Mouse (Mus musculus) ES-Bruce4 (cell line): Measurements from ENCODE around the gene Gm21973.

Experiments
- CTCF ChIP-seq: IDR thresholded peaks from one replicate; pipeline ENCODE4 v1.8.1; 2011; ENCODE audit warnings: low read depth, low read length
- POLR2A ChIP-seq: IDR thresholded peaks from one replicate; pipeline ENCODE4 v1.8.1; 2011; ENCODE audit warnings: low read length; ENCODE audit not compliant: insufficient read depth

DNA sequence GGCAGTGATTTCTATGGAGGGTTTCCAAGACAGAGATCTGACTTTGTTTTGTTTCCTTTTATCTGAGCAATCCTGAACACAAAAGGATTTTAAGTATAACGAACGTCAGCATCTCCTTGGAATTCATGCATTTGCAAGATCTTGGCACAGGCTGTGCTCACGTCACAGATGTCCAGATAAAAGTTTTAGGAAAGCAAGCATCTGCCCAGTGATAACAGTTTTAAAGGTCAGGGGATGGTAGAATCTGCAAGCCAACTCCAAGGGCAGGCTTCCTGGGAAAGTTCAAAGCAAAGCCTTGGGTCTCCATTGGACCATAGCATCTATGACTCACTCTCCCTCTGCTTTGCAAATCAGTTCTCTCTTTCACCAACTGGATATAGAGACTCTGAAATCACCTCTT, 5.4 kb downstream of the Gm21973 start:
- no peak for TF ChIP-seq POLR2A
- no peak for TF ChIP-seq CTCF
